Mouse (Mus musculus) limb, embryonic 15.5 days (tissue): ENCODE measurements at regions not wholly inside any gene's neighbourhood (a gene's known extent, or its start where the extent isn't known, plus 50 kb on each side); places are given as distances from the start of the nearest gene placed in this dataset.

Source experiments
- ATAC-seq: fragments of 200-750 bp; cut with Nextera tagmentation; 2 replicates; pipeline ENCODE4 v1.8.0; 2017; ENCODE audit warnings: low read depth, moderate TSS enrichment; ENCODE audit not compliant: insufficient number of reproducible peaks, low FRiP score, low TSS enrichment
- H3K27ac ChIP-seq: fragments of 300-500 bp; sonication (generic); 2 replicates; pipeline ENCODE4 v1.5.1; 2015; ENCODE audit warnings: moderate library complexity, mild to moderate bottlenecking, inconsistent platforms
- H3K27me3 ChIP-seq: fragments of 300-500 bp; sonication (generic); 2 replicates; pipeline ENCODE4 v1.6.1; 2015; ENCODE audit warnings: inconsistent platforms
- H3K36me3 ChIP-seq: fragments of 300-500 bp; sonication (generic); 2 replicates; pipeline ENCODE4 v1.6.1; 2015; ENCODE audit warnings: inconsistent platforms
- H3K4me1 ChIP-seq: fragments of 300-500 bp; sonication (generic); 2 replicates; pipeline ENCODE4 v1.6.1; 2015; ENCODE audit warnings: inconsistent platforms
- H3K4me2 ChIP-seq: fragments of 300-500 bp; sonication (generic); 2 replicates; pipeline ENCODE4 v1.6.1; 2015; ENCODE audit warnings: mild to moderate bottlenecking, inconsistent platforms
- H3K4me3 ChIP-seq: fragments of 300-500 bp; sonication (generic); 2 replicates; pipeline ENCODE4 v1.5.1; 2015; ENCODE audit warnings: mild to moderate bottlenecking, inconsistent platforms
- H3K9ac ChIP-seq: fragments of 300-500 bp; sonication (generic); 2 replicates; pipeline ENCODE4 v1.6.1; 2015; ENCODE audit warnings: inconsistent platforms
- H3K9me3 ChIP-seq: fragments of 300-500 bp; sonication (generic); 2 replicates; pipeline ENCODE4 v1.6.1; 2016; ENCODE audit warnings: inconsistent platforms
- WGBS: fragments of 180-500 bp; shearing (Covaris S2); methylation state at CpG from one replicate; pipeline ENCODE4 v1.1.7; 2015; 5-methylcytosine and 5-hydroxymethylcytosine counted together

- Histone ChIP-seq H3K4me2 (no peak overlapping the region), H3K27me3 (no peaks in the 10 kb centered on the region), H3K27ac (no peak overlapping the region), H3K4me1 (no peaks in the 10 kb centered on the region), H3K36me3 (no peaks in the 10 kb centered on the region), H3K9ac (no peak overlapping the region), H3K4me3 (no peak overlapping the region), H3K9me3 (no peaks in the 10 kb centered on the region)
- ATAC-seq, result no peak
- 84% methylated on average over 21 of the region's 21 CpGs for WGBS
Observed at GRCm38 (mm10) chr14:99366281-99366987, 67.9 kb downstream of the Klf5 start.

- H3K4me2 ChIP-seq, result no peak overlapping the region
- 75% methylated on average over 11 of the region's 11 CpGs for WGBS
- H3K27me3 ChIP-seq, result no peaks in the 10 kb centered on the region
- H3K27ac ChIP-seq, result no peak overlapping the region
- H3K36me3 ChIP-seq, result no peaks in the 10 kb centered on the region
- H3K9me3 ChIP-seq, result no peaks in the 10 kb centered on the region
- no peak overlapping the region for H3K4me3 ChIP-seq
- no peak for ATAC-seq
- H3K4me1 ChIP-seq, result no peaks in the 10 kb centered on the region
- H3K9ac ChIP-seq, result no peak overlapping the region
Observed at GRCm38 (mm10) chr14:99366996-99367555, 68.6 kb downstream of the Klf5 start.

GRCm38 (mm10) chr14:99369366-99369765 is 70.9 kb downstream of the Klf5 start:
- Histone ChIP-seq H3K9ac (no peak overlapping the region), H3K9me3 (no peaks in the 10 kb centered on the region), H3K27ac (no peak overlapping the region), H3K4me3 (no peak overlapping the region), H3K27me3 (no peaks in the 10 kb centered on the region), H3K36me3 (no peaks in the 10 kb centered on the region), H3K4me1 (no peaks in the 10 kb centered on the region), H3K4me2 (no peak overlapping the region)
- no peak for ATAC-seq
- 80% methylated on average over 5 of the region's 5 CpGs for WGBS

GRCm38 (mm10) chr14:99373682-99374081 is 75.2 kb downstream of the Klf5 start:
- Histone ChIP-seq H3K36me3 (no peaks in the 10 kb centered on the region), H3K4me2 (no peak overlapping the region), H3K4me3 (no peak overlapping the region), H3K9me3 (no peaks in the 10 kb centered on the region), H3K27ac (no peak overlapping the region), H3K27me3 (no peaks in the 10 kb centered on the region), H3K9ac (no peak overlapping the region), H3K4me1 (no peaks in the 10 kb centered on the region)
- WGBS, result 75% methylated on average over 4 of the region's 4 CpGs
- no peak for ATAC-seq

- no peak overlapping the region for H3K9ac ChIP-seq
- H3K27me3 ChIP-seq, result no peaks in the 10 kb centered on the region
- no peak overlapping the region for H3K27ac ChIP-seq
- no peak overlapping the region for H3K4me2 ChIP-seq
- ATAC-seq, result no peak
- no peak overlapping the region for H3K4me3 ChIP-seq
- 51% methylated on average over 5 of the region's 5 CpGs for WGBS
- H3K4me1 ChIP-seq, result no peaks in the 10 kb centered on the region
- H3K9me3 ChIP-seq, result no peaks in the 10 kb centered on the region
- no peaks in the 10 kb centered on the region for H3K36me3 ChIP-seq
Observed at GRCm38 (mm10) chr14:99375040-99375610, 76.6 kb downstream of the Klf5 start.

- Histone ChIP-seq H3K9me3 (no peaks in the 10 kb centered on the region), H3K4me3 (no peak overlapping the region), H3K27ac (no peak overlapping the region), H3K4me1 (no peaks in the 10 kb centered on the region), H3K9ac (no peak overlapping the region), H3K4me2 (no peak overlapping the region), H3K27me3 (no peaks in the 10 kb centered on the region), H3K36me3 (no peaks in the 10 kb centered on the region)
- ATAC-seq, result no peak
- 63% methylated on average over 11 of the region's 11 CpGs for WGBS
Observed at GRCm38 (mm10) chr14:99376652-99377502, 78.4 kb downstream of the Klf5 start.

- 90% methylated on average over 10 of the region's 10 CpGs for WGBS
- Histone ChIP-seq H3K36me3 (no peaks in the 10 kb centered on the region), H3K4me1 (no peaks in the 10 kb centered on the region), H3K9ac (no peak overlapping the region), H3K4me2 (no peak overlapping the region), H3K4me3 (no peak overlapping the region), H3K27ac (no peak overlapping the region), H3K9me3 (no peaks in the 10 kb centered on the region), H3K27me3 (no peaks in the 10 kb centered on the region)
- no peak for ATAC-seq
Observed at GRCm38 (mm10) chr14:99381262-99382017, 82.9 kb downstream of the Klf5 start.

GRCm38 (mm10) chr14:99382051-99382450 is 83.6 kb downstream of the Klf5 start:
- no peaks in the 10 kb centered on the region for H3K36me3 ChIP-seq
- H3K4me3 ChIP-seq, result no peak overlapping the region
- 85% methylated on average over 5 of the region's 5 CpGs for WGBS
- H3K27me3 ChIP-seq, result no peaks in the 10 kb centered on the region
- no peaks in the 10 kb centered on the region for H3K9me3 ChIP-seq
- no peak overlapping the region for H3K9ac ChIP-seq
- no peaks in the 10 kb centered on the region for H3K4me1 ChIP-seq
- no peak overlapping the region for H3K27ac ChIP-seq
- ATAC-seq, result no peak
- no peak overlapping the region for H3K4me2 ChIP-seq

- 89% methylated on average over 6 of the region's 6 CpGs for WGBS
- H3K4me2 ChIP-seq, result no peak overlapping the region
- H3K27me3 ChIP-seq, result no peaks in the 10 kb centered on the region
- H3K36me3 ChIP-seq, result no peaks in the 10 kb centered on the region
- H3K4me1 ChIP-seq, result no peaks in the 10 kb centered on the region
- ATAC-seq, result no peak
- H3K9me3 ChIP-seq, result no peaks in the 10 kb centered on the region
- H3K27ac ChIP-seq, result no peak overlapping the region
- no peak overlapping the region for H3K4me3 ChIP-seq
- no peak overlapping the region for H3K9ac ChIP-seq
Observed at GRCm38 (mm10) chr14:99383170-99383569, 84.7 kb downstream of the Klf5 start.

- H3K27me3 ChIP-seq, result no peaks in the 10 kb centered on the region
- H3K27ac ChIP-seq, result no peak overlapping the region
- H3K4me3 ChIP-seq, result no peak overlapping the region
- H3K4me1 ChIP-seq, result no peaks in the 10 kb centered on the region
- no peak overlapping the region for H3K4me2 ChIP-seq
- H3K9me3 ChIP-seq, result no peaks in the 10 kb centered on the region
- no peak overlapping the region for H3K9ac ChIP-seq
- 91% methylated on average over 6 of the region's 6 CpGs for WGBS
- ATAC-seq, result no peak
- no peaks in the 10 kb centered on the region for H3K36me3 ChIP-seq
Observed at GRCm38 (mm10) chr14:99387581-99387980, 89.1 kb downstream of the Klf5 start.

GRCm38 (mm10) chr14:99389306-99389705 is 90.8 kb downstream of the Klf5 start:
- no peak for ATAC-seq
- Histone ChIP-seq H3K4me3 (no peak overlapping the region), H3K27me3 (no peaks in the 10 kb centered on the region), H3K4me2 (no peak overlapping the region), H3K4me1 (no peaks in the 10 kb centered on the region), H3K9ac (no peak overlapping the region), H3K9me3 (no peaks in the 10 kb centered on the region), H3K36me3 (no peaks in the 10 kb centered on the region), H3K27ac (no peak overlapping the region)
- 41% methylated on average over 5 of the region's 5 CpGs for WGBS
